Mouse (Mus musculus) CH12.LX (cell line): ENCODE data around the gene Neb. TPM values are rescaled to one million over a fixed set of nuclear protein-coding genes. Genes with fewer than 3 reads are reported as not detected.
A peak's percentile ranks its signal among the peaks of the same experiment; 100 is the strongest.

Experiments used
- DNase-seq: peaks from one replicate; pipeline ENCODE4 v3.0.0-alpha.2; 2013; ENCODE audit errors: extremely low read depth
- H3K27ac ChIP-seq: 2 replicates; pipeline ENCODE4 v1.5.1; 2012; ENCODE audit warnings: low read depth, mild to moderate bottlenecking, control low read depth, moderate library complexity; ENCODE audit not compliant: insufficient read depth
- H3K27me3 ChIP-seq: replicated peaks from 2 replicates; pipeline ENCODE3; 2012; ENCODE audit warnings: inconsistent platforms
- H3K36me3 ChIP-seq, 2 experiments: replicated peaks in 1 of 2; 2 replicates each; pipeline versions ENCODE3 to v1.6.1; 2012; ENCODE audit warnings: inconsistent platforms in 1 of 2, low read length in 1 of 2, mild to moderate bottlenecking in 1 of 2, mixed read lengths in 1 of 2, moderate library complexity in 1 of 2; ENCODE audit not compliant: control insufficient read depth in 1 of 2, insufficient read depth in 1 of 2
- H3K4me1 ChIP-seq, 2 experiments: 2 replicates each; pipeline ENCODE4 v1.6.1; 2012; ENCODE audit warnings: inconsistent platforms in 1 of 2, moderate library complexity in 1 of 2; ENCODE audit not compliant: insufficient read depth in 2 of 2, control insufficient read depth in 1 of 2
- H3K4me2 ChIP-seq: 2 replicates; pipeline ENCODE4 v1.6.1; 2012; ENCODE audit warnings: low read depth, mild to moderate bottlenecking, control low read depth; ENCODE audit not compliant: poor library complexity, insufficient read depth, severe bottlenecking
- H3K4me3 ChIP-seq, 3 experiments: fragments of 150-350 bp in 1 of 3; sonication (generic) in 1 of 3; replicated peaks in 1 of 3; 2 replicates each; pipeline versions ENCODE3 to v1.5.1; 2011 to 2012; ENCODE audit warnings: low read depth in 2 of 3, low read length in 2 of 3, mild to moderate bottlenecking in 2 of 3, moderate library complexity in 2 of 3, control low read depth in 1 of 3, improper control_type of control experiment in 1 of 3, inconsistent platforms in 1 of 3, mixed read lengths in 1 of 3; ENCODE audit not compliant: poor library complexity in 1 of 3
- H3K79me2 ChIP-seq: replicated peaks from 2 replicates; pipeline ENCODE4 v1.6.1; 2012; ENCODE audit warnings: mild to moderate bottlenecking, moderate library complexity; ENCODE audit not compliant: control insufficient read depth, poor library complexity, insufficient read depth, severe bottlenecking; ENCODE audit errors: extremely low read depth
- H3K9ac ChIP-seq: 2 replicates; pipeline ENCODE4 v1.6.1; 2012; ENCODE audit warnings: low read depth, mild to moderate bottlenecking, control low read depth, moderate library complexity; ENCODE audit not compliant: insufficient read depth
- H3K9me3 ChIP-seq: replicated peaks from 2 replicates; pipeline ENCODE3; 2012; ENCODE audit warnings: low read length, inconsistent platforms, mixed read lengths
- CHD1 ChIP-seq: IDR thresholded peaks from 2 replicates; pipeline ENCODE4 v1.6.1; 2012; ENCODE audit warnings: low read depth, low read length, improper control_type of control experiment, inconsistent platforms
- CHD2 ChIP-seq: IDR thresholded peaks from 2 replicates; pipeline ENCODE4 v1.6.1; 2011; ENCODE audit warnings: low read length, improper control_type of control experiment
- CTCF ChIP-seq, 2 experiments: IDR thresholded peaks in 1 of 2; conservative IDR thresholded peaks in 1 of 2; 2 replicates each; pipeline ENCODE4 v1.5.1; 2011 to 2012; ENCODE audit warnings: low read depth in 2 of 2, low read length in 2 of 2, improper control_type of control experiment in 1 of 2, inconsistent platforms in 1 of 2, mild to moderate bottlenecking in 1 of 2, moderate library complexity in 1 of 2
- ELF1 ChIP-seq: IDR thresholded peaks from 2 replicates; pipeline ENCODE4 v1.6.1; 2014; ENCODE audit warnings: low read depth, mild to moderate bottlenecking, inconsistent platforms, low read length, improper control_type of control experiment
- ETS1 ChIP-seq: conservative IDR thresholded peaks from 2 replicates; pipeline ENCODE4 v1.6.1; 2012; ENCODE audit warnings: low read depth, mild to moderate bottlenecking, inconsistent platforms, low read length, improper control_type of control experiment, moderate library complexity
- GABPA ChIP-seq: IDR thresholded peaks from 2 replicates; pipeline ENCODE4 v1.6.1; 2012; ENCODE audit warnings: low read depth, low read length, improper control_type of control experiment, inconsistent platforms; ENCODE audit not compliant: insufficient replicate concordance
- IRF4 ChIP-seq: IDR thresholded peaks from 2 replicates; pipeline ENCODE4 v1.6.1; 2014; ENCODE audit warnings: low read depth, mild to moderate bottlenecking, inconsistent platforms, low read length, improper control_type of control experiment
- JUN ChIP-seq: IDR thresholded peaks from 2 replicates; pipeline ENCODE4 v1.6.1; 2011; ENCODE audit warnings: low read depth, mild to moderate bottlenecking, low read length, improper control_type of control experiment, moderate library complexity; ENCODE audit not compliant: insufficient read depth
- JUND ChIP-seq: conservative IDR thresholded peaks from 2 replicates; pipeline ENCODE4 v1.6.1; 2011; ENCODE audit warnings: low read depth, low read length, improper control_type of control experiment
- KAT2A ChIP-seq: IDR thresholded peaks from 2 replicates; pipeline ENCODE4 v1.6.1; 2012; ENCODE audit warnings: low read length, improper control_type of control experiment, inconsistent platforms; ENCODE audit not compliant: insufficient replicate concordance
- MAFK ChIP-seq: IDR thresholded peaks from 2 replicates; pipeline ENCODE4 v1.6.1; 2011; ENCODE audit warnings: low read length, improper control_type of control experiment; ENCODE audit not compliant: insufficient replicate concordance
- MAX ChIP-seq: IDR thresholded peaks from 2 replicates; pipeline ENCODE4 v1.6.1; 2011; ENCODE audit warnings: low read length, improper control_type of control experiment
- MEF2A ChIP-seq: IDR thresholded peaks from 2 replicates; pipeline ENCODE4 v1.6.1; 2014; ENCODE audit warnings: low read depth, mild to moderate bottlenecking, inconsistent platforms, low read length, improper control_type of control experiment, borderline replicate concordance
- MXI1 ChIP-seq: IDR thresholded peaks from 2 replicates; pipeline ENCODE4 v1.6.1; 2011; ENCODE audit warnings: mild to moderate bottlenecking, low read depth, low read length, improper control_type of control experiment
- POLR2AphosphoS2 ChIP-seq: IDR thresholded peaks from 2 replicates; pipeline ENCODE4 v1.6.1; 2011; ENCODE audit warnings: low read depth, low read length, improper control_type of control experiment
- RAD21 ChIP-seq: IDR thresholded peaks from 2 replicates; pipeline ENCODE4 v1.6.1; 2011; ENCODE audit warnings: low read depth, mild to moderate bottlenecking, low read length, improper control_type of control experiment, moderate library complexity
- SIN3A ChIP-seq: IDR thresholded peaks from 2 replicates; pipeline ENCODE4 v1.6.1; 2012; ENCODE audit warnings: low read length, improper control_type of control experiment, inconsistent platforms
- TBP ChIP-seq: conservative IDR thresholded peaks from 2 replicates; pipeline ENCODE4 v1.6.1; 2011; ENCODE audit warnings: low read depth, low read length, improper control_type of control experiment
- TCF12 ChIP-seq: IDR thresholded peaks from 2 replicates; pipeline ENCODE4 v1.6.1; 2014; ENCODE audit warnings: low read depth, mild to moderate bottlenecking, inconsistent platforms, low read length, improper control_type of control experiment
- UBTF ChIP-seq: IDR thresholded peaks from 2 replicates; pipeline ENCODE4 v1.6.1; 2012; ENCODE audit warnings: low read depth, mild to moderate bottlenecking, inconsistent platforms, low read length, improper control_type of control experiment, moderate library complexity
- USF1 ChIP-seq: IDR thresholded peaks from 2 replicates; pipeline ENCODE4 v1.6.1; 2014; ENCODE audit warnings: low read depth, mild to moderate bottlenecking, inconsistent platforms, low read length, improper control_type of control experiment
- USF2 ChIP-seq: conservative IDR thresholded peaks from 2 replicates; pipeline ENCODE4 v1.6.1; 2011; ENCODE audit warnings: low read depth, low read length, improper control_type of control experiment
- ZKSCAN1 ChIP-seq: IDR thresholded peaks from 2 replicates; pipeline ENCODE4 v1.6.1; 2012; ENCODE audit warnings: low read depth, inconsistent platforms, low read length, improper control_type of control experiment, borderline replicate concordance
- dilution Hi-C: fragments of 300-500 bp; cut with MboI; formaldehyde crosslinking; loops from 2 replicates; pipeline ENCODE4 v1.14.3; 2020; ENCODE audit warnings: low sequenced_read_pairs; ENCODE audit not compliant: extremely low pct_unique_long_range_greater_than_20kb, extremely low pct_ligation_motif_present
- in situ Hi-C: fragments of 300-500 bp; cut with MboI; formaldehyde crosslinking; loops from 3 replicates; pipeline ENCODE4 v1.14.3; 2019; ENCODE audit warnings: low sequenced_read_pairs, low pct_ligation_motif_present, low pct_unique_long_range_greater_than_20kb, mixed read lengths
- polyA plus RNA-seq: library from polyadenylated mRNA; unstranded; fragments of >175 nt; gene quantifications from 2 replicates; pipeline ENCODE4 v1.2.1, GENCODE M21; 2012; ENCODE audit warnings: low read depth; ENCODE audit not compliant: insufficient read length
- total RNA-seq, 2 experiments: library from RNA; depleted of rRNA; stranded (reverse); fragments of 300-350 nt in 1 of 2; fragments of >200 nt in 1 of 2; gene quantifications; 2 replicates each; pipeline ENCODE4 v1.2.3; 2012 to 2014

Neb gene
- total and polyA plus RNA-seq, 3 experiments: 1.5 to 1.8 (median 1.7) TPM

- Histone ChIP-seq H3K9me3 (no peaks in the 10 kb centered on the region), H3K36me3 (no peaks in the 10 kb centered on the region), H3K4me3 (no peak overlapping the region), H3K27me3 (no peaks in the 10 kb centered on the region), H3K79me2 (no peaks in the 10 kb centered on the region), H3K9ac (no peak overlapping the region), H3K27ac (no peak overlapping the region), H3K4me2 (no peak overlapping the region), H3K4me1 (peaks cover 14 to 74% of the 10 kb centered on the region in 2 experiments)
- no peak for DNase-seq
- dilution Hi-C loops: no loop called here
- in situ Hi-C loops: loop anchor here (10.0 kb wide), 1 partner anchor 97 kb away; no protein-coding TSS in a partner anchor
- TF ChIP-seq ZKSCAN1: no peak
- TF ChIP-seq RAD21: no peak
- no peak for TF ChIP-seq UBTF
- no peak for TF ChIP-seq IRF4
- no peak for TF ChIP-seq USF2
- TF ChIP-seq MAX: no peak
- TF ChIP-seq MXI1: no peak
- TF ChIP-seq CTCF (conservative IDR thresholded peaks at IDR 0.05 in 1 of 2, IDR thresholded peaks at IDR 0.05 in 1 of 2; ENCODE audit: low read depth in 2 of 2, low read length in 2 of 2): no peak
- no peak for TF ChIP-seq GABPA
- TF ChIP-seq POLR2AphosphoS2: no peak
- no peak for TF ChIP-seq JUN
- TF ChIP-seq MEF2A: no peak
- TF ChIP-seq ELF1: no peak
- no peak for TF ChIP-seq JUND
- TF ChIP-seq MAFK: no peak
- no peak for TF ChIP-seq TCF12
- TF ChIP-seq USF1: no peak
- no peak for TF ChIP-seq SIN3A
- TF ChIP-seq, all 38 proteins: peak for 0
Observed at GRCm38 (mm10) chr2:52317471-52317870, 60.8 kb downstream of the Neb start.

GRCm38 (mm10) chr2:52315737-52316136, 62.5 kb downstream of the Neb start:
- H3K4me3 ChIP-seq: no peak overlapping the region

More at GRCm38 (mm10) chr2:52315737-52316136, 62.5 kb downstream of the Neb start:
- dilution Hi-C loops: no loop called here
- Histone ChIP-seq H3K27ac (peak overlapping the region; percentile 47), H3K4me1 (peaks cover 16 to 62% of the 10 kb centered on the region in 2 experiments), H3K9ac (peak overlapping the region; percentile 57), H3K79me2 (no peaks in the 10 kb centered on the region), H3K4me2 (peak overlapping the region; percentile 79)
- peak; percentile 55 for DNase-seq
- TF ChIP-seq USF2 (no peak), ETS1 (no peak), TBP (0 out of 2 replicates have a peak, but pooled peaks have one; percentile 12), POLR2AphosphoS2 (no peak), ELF1 (0 out of 2 replicates have a peak, but pooled peaks have one; percentile 10), KAT2A (no peak), CHD1 (no peak), CHD2 (peak; percentile 6; the same call in 1 of the 2 replicates)
- TF ChIP-seq, all 38 proteins: peak for 3
- in situ Hi-C loops: loop anchor here (10.0 kb wide), 1 partner anchor 99 kb away; no protein-coding TSS in a partner anchor
- Histone ChIP-seq H3K27me3 (no peaks in the 10 kb centered on the region), H3K9me3 (no peaks in the 10 kb centered on the region), H3K36me3 (no peaks in the 10 kb centered on the region)
